Mouse (Mus musculus) myocyte (in vitro differentiated cells): Measurements from ENCODE around the gene Hist1h2ak.

Experiments
- MAX ChIP-seq: IDR thresholded peaks from one replicate; pipeline ENCODE4 v1.6.1; 2011; ENCODE audit warnings: low read depth, mild to moderate bottlenecking, control low read depth
- POLR2A ChIP-seq: IDR thresholded peaks from one replicate; pipeline ENCODE4 v1.6.1; 2011; ENCODE audit warnings: low read depth, mild to moderate bottlenecking, control low read depth, moderate library complexity; ENCODE audit not compliant: insufficient read length
- REST ChIP-seq: IDR thresholded peaks from one replicate; pipeline ENCODE4 v1.6.1; 2011; ENCODE audit warnings: mild to moderate bottlenecking, control low read depth, moderate library complexity; ENCODE audit not compliant: insufficient read depth, insufficient read length

DNA sequence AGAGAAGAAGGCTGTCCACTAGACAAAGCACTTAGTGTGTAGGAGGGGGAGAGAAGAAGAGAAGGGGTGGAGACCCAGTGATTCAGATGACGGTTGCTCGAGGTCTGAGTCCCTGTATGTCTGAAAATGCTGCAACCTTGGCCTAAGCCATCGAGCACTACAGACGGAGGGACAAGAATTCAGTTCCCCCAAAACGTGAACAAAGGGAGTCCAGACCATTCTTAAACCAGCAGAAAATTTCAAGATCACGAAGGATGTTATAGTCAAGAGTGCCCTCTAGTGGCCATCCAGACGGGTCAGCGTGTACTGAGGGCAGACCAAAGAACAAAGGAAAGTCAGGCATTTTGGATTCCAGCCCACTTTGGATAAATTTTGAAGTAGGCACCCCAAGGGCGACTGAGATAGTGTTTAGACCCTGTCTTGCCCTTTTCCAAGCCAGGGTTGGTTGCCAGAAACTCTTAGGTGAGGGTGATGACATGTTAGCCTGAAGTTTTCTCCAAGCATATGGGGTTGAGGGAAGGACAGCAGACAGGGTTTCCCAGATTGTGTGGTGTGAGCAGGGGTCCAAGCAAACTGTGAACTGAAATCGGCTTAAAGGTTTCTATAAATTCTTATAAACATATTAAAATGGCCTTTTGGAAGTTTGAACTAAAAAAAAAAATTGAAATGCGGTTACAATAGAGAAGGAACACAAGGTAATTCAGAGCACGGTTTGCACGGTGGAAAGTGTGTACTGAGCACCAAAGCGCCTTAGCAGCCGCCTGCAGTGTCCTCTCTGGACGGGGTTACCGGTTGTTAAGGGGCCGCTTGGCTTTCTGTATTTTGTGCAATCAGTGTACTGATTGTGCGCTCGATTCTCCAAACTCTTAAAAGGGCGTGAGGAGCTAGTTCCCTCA is 19.4 kb downstream of the Hist1h2ak start:
- TF ChIP-seq POLR2A (no peak), MAX (no peak), REST (no peak)
